Mouse (Mus musculus) small intestine, adult 2 months (tissue): ENCODE measurements around the gene Alk.

ENCODE experiments used
- CTCF ChIP-seq: fragments of 200-500 bp; IDR thresholded peaks from 2 replicates; pipeline ENCODE4 v1.5.1; 2012; ENCODE audit warnings: low read depth, mild to moderate bottlenecking, control low read depth, inconsistent platforms, low read length, moderate library complexity, mixed read lengths; ENCODE audit not compliant: insufficient replicate concordance, insufficient read length; ENCODE audit errors: extremely low read depth
- POLR2A ChIP-seq: fragments of 200-500 bp; IDR thresholded peaks from 2 replicates; pipeline ENCODE4 v1.6.1; 2012; ENCODE audit warnings: low read depth, mild to moderate bottlenecking, control low read depth, inconsistent platforms, low read length, moderate library complexity

DNA sequence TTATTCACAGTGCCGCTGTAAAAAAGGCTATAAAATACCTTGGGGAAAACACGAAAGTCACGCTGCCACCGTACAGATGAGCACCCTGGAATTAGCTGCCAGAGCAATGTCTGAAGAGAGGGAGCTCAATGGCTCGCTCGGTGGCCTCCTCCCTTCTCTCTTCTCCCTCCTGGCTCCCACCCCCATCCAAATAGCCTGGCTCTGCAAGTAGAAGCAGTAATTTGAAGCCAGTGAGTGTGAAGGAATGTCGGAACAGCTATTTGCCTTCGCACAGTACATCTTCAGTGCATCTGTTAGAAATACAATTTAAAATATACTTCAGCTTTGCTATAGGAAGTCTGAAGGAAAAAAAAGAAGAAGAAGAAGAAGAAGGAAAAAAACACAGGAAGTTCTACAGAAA, 208.5 kb downstream of the Alk start:
- no peak for TF ChIP-seq CTCF
- TF ChIP-seq POLR2A, result no peak
